Mouse (Mus musculus): Measurements from ENCODE around the gene Gbx1.

Gbx1 gene

GRCm38 (mm10) chr5:24526889-24527230 lies at the start of gene Gbx1:
TSS of gene Gbx1 (minus strand) at chr5:24527202.
- WGBS = under 1% methylated on average over 46 of the region's 49 CpGs

DNA sequence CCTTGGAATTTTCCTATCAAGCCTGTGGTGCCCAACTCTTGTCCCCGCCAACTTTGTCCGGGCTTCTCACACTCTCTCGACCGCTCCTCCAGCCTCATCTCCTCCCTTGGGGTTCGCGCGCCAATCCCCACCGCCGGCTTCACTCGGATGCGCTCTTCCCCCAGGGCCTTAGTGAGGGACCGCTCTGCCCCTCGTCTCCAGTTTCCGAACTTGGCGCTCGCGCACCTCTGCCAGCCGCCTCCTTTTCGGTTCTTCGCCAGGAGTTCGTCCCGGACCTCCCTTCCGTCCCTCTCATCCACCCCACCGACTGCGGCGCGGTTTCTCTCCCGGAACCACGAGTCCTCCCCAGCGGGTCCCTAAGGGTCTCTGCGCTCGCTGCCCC lies 49.8 kb upstream of the Gbx1 start:
- under 1% methylated on average over 32 of the region's 32 CpGs for WGBS

DNA sequence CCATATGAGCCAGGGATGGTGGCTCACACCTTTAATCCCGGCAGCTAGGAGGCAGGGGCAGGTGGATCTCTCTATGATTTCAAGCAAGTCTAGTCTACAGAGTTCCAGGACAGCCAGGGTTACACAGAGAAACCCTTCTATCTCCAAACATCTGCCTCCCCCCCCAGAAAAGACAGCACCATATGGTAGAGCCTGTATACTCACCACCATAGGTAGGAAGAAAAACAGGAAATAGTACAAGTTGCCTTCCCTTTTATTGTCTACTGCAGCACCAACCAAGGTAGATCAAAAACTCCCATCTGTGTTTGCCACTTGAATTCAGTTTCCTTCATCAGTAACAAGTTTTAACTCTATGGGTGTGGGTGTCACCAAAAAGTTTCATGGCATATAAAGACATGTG lies 48.9 kb upstream of the Gbx1 start:
- WGBS = 83% methylated on average over 1 of the region's 1 CpGs

DNA sequence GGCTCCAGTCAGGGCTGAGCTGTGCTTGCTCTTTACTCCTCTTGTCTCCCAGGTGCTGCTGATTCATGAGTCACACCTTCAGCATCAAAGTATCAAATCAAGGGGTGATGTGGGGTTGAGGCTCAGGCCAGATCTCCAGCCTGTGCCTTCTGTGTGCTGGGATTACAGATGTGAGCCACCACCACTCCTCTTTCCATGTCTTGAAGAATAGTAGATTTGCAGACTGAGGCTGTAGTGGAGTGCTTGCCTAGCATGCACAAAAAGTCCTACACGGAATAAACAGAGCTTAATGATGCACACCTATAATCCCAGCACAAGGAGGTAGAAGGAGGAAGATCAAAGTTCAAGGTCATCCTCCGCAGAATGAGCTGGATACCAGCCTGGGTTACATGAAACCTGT lies 29.7 kb upstream of the Gbx1 start, which contains the start of gene 4931409K22Rik:
Gene 4931409K22Rik (minus strand): TSS at position 101 of the 400 bp plus-strand sequence.
- WGBS = 77% methylated on average over 2 of the region's 2 CpGs

GRCm38 (mm10) chr5:24555335-24555734 lies 28.3 kb upstream of the Gbx1 start:
- 93% methylated on average over 7 of the region's 7 CpGs for WGBS

DNA sequence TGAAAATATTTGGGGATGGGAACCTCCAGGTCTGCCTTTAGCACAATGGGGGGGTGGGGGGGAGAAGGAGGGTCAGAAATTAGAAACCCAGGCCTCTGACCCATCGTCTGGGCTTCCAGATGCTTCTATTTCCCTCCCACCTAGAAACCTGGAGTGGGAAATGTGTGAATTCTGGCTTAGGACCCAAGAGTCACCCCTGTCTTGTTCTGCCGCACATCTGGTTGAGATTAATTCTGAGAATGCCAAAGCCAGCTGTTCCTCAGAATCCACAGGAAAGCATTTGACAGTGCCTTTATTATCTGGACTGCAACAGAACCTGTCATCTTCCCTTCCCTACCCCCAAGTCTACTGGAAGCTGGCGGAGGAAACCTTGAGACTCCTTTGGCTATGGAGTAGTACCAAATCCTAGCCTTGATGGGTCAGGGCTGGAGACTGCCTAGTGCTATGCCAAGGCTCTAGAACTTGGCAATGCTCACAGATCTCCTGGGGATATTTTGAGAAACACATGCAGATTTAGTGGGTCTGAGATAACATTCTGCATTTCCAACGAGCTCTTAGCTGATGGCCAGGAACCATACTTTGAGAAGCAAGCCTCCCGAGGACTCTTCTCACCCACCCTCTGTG lies 26.7 kb upstream of the Gbx1 start:
- 58% methylated on average over 5 of the region's 5 CpGs for WGBS

DNA sequence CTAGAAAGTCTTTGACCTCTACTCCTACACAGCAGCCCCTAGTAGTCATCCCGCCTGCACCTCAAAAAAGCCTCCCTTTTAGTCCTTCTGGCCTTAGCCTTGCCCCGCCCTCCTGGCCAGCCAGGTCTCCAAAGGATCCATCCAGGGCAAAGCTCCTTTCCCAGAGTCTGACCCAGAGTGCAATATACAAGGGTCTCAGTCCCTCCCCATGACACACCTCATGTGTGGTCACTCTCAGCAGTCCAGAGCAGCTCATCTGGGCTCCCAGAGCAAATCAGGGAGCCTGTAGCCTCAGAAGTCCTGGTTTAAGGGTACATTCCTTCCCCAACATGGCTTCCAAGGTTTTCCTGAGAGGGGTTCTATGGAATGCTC lies 24.3 kb upstream of the Gbx1 start:
- WGBS = 49% methylated on average over 2 of the region's 2 CpGs

DNA sequence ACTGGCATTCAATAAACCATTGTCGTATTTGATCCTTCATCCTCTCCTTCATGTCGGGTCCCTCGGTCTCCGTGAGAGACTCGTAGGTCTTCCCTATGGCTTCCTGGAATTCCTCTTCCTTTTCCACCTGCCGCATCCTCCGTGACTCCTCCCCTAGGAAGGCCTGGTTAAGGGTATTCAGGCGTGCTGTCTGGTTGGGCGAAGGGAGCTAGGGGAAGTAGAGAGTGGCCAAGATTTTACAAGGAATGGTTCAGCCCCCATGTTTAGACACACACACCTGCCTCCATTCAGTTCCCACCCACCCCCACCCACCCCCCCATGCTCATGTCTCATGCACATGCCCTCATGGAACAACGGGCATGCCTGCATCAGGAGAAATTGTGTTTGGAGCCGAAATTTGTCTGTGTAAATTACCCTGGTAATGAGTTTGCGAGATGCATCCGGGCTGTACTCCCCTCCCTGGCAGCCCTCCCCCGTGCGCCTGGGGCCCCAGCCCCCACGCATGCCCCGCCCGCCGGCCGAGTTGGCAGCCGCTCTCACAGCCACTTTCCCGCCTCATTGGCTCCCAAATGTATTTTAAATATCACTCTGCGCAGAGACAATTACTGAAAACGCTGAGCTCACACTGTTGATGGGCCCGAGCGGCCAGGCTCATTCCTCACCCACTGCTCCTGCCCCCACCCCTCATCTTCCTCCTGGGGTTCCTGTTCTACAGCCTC lies 23.8 kb upstream of the Gbx1 start:
- WGBS = 23% methylated on average over 26 of the region's 26 CpGs

DNA sequence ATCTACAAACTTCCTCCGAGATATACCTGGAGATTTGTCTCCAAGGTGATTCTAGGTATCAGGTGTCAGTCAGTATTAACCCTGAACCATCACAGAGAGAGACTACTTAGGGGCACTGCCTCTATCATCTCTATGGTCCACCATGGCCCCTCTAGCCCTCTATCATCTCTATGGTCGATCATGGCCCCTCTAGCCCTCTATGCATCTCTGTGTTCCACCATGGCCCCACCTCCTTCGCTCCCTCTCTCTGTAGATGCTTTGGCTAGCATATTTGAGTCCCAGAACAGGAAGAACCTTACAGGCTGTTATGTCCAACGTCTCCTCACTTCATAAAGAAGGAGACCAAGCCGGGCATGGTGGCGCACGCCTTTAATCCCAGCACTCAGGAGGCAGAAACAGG lies 15.6 kb upstream of the Gbx1 start:
- 85% methylated on average over 7 of the region's 7 CpGs for WGBS

GRCm38 (mm10) chr5:24541144-24541569 lies 14.2 kb upstream of the Gbx1 start:
- 35% methylated on average over 6 of the region's 6 CpGs for WGBS

DNA sequence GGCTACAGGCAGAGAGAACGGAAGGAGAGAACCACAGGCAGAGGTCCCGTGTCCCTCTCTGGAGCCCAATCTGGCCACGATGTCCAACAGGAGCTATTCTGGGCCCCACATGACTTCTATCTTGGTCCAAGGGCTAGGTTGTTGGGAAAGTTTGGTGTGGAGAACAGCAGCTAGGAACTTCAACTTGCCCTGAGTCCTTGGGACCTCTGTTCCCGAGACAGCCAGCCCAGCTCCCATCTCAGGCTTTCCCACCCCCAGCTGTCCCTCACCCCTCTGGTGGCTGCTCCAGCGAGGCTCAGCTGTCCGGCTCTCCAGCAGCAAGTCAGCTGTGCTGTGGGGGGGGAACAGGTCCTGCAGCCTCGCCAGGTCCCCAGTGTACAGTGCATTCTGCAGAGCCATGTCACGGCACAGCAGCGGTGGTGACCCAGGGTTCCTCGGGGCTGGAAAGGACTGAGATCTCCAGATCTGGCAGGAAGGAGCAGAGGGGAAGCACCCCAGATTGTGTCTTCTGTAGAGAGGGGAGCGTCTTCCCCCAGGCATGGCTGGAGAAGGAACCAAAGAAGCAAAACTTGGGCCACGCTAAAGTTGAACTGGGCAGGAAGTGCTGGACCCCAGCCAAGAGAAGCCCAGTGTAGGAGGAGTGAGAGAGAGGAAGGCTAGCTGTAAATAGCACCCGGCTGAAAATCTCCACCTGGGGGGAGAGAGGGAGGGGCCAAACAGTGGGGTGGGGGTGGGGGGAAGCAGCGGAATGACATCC lies 13.6 kb upstream of the Gbx1 start, which contains the start of gene Asb10:
Gene Asb10 (minus strand): TSS at position 592 of the 757 bp plus-strand sequence.
- WGBS = 50% methylated on average over 14 of the region's 14 CpGs

DNA sequence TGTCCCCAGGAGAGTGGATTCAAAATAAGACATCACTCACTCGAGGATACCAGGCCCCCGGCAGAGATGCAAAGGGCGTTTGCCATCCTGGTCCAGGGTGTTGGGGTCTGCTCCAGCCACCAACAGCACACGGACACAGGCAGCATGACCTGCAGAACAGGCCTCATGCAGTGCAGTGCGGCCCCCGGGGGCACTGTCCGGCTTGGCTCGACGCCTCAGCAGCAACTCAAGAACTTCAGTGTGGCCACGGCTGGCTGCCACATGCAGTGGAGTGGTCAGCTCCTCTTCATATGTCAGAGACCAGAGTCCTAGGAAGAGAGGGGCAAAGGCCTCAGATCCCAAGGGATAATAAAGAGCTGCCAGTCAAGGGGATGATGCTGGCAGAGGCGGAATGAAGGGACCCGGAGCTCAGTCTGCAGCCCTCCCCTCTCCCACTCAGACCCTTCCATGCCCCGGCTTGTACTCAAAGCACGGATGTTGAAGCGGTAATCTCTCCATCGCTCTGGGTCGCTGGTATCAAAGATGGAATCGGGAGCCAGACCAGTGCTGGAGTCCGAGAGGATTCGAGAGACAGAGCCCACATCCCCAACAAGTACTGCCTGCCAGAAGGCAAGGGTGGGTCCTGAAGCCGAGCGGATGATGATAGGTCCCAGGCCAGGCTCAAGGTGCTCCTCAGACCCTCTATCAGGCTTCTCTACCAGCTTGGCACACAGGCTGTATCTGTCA lies 12.7 kb upstream of the Gbx1 start:
- WGBS = 91% methylated on average over 22 of the region's 22 CpGs

DNA sequence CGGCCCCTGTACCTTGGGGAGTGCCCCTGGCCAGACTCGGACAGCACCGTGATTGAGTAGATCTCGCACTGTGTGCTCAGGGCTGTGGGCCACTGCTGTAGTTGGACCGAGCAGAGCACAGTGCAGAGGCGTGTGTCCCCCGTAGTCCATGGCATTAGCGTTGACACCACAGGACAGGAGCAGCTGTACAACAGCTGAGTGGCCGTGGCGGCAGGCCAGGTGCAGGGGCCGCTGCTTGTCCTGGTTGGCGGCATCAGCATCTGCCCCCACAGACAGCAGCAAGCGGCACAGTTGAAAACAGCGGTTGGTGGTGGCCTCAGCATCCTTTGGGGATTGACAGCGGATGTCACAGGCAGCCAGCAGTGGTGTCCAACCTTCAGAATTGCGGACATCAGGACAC lies 10.6 kb upstream of the Gbx1 start:
- WGBS = 74% methylated on average over 16 of the region's 16 CpGs

- WGBS = 81% methylated on average over 5 of the region's 5 CpGs
Observed at GRCm38 (mm10) chr5:24536511-24536910, 9.5 kb upstream of the Gbx1 start.

DNA sequence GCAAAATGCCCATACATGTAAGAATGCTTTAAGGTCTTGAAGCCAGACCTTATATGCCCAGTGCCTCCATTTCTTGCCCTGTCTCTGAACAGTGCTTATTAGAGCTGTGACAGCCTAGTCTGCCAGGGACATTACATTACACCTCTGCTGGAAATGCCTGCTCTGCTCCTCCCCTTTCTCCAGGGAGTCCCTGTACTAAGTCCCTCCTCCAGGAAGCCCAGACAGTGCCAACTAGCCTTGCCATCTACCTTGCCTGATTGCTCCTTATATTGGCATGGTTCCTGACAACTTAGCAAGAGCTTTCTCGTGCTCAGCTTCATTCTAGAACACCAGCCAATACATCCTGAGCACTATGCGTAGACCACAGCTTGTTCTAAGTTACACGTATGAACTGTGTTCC lies 8.7 kb upstream of the Gbx1 start:
- 85% methylated on average over 3 of the region's 3 CpGs for WGBS

GRCm38 (mm10) chr5:24534292-24534691 lies 7.3 kb upstream of the Gbx1 start:
- WGBS = 64% methylated on average over 5 of the region's 5 CpGs

- 72% methylated on average over 11 of the region's 11 CpGs for WGBS
Observed at GRCm38 (mm10) chr5:24533391-24533790, 6.4 kb upstream of the Gbx1 start.

- WGBS = 19% methylated on average over 24 of the region's 24 CpGs
Observed at GRCm38 (mm10) chr5:24530042-24530689, 3.2 kb upstream of the Gbx1 start.

GRCm38 (mm10) chr5:24527780-24528179 lies 778 bp upstream of the Gbx1 start:
- WGBS = 47% methylated on average over 6 of the region's 6 CpGs

GRCm38 (mm10) chr5:24526190-24526888 lies 663 bp downstream of the Gbx1 start:
- WGBS = under 1% methylated on average over 91 of the region's 109 CpGs
